Mouse (Mus musculus) spleen, adult 2 months (tissue): ENCODE results near the gene Hemk1. TPM values are rescaled to one million over a fixed set of nuclear protein-coding genes. Genes with fewer than 3 reads are reported as not detected.
A peak's percentile ranks its signal among the peaks of the same experiment; 100 is the strongest.

Experiments
- DNase-seq, 2 experiments: peaks; one replicate each; pipeline versions ENCODE4 v3.0.0 to v3.0.0-alpha.2; 2012 to 2021; ENCODE audit warnings: low spot score in 2 of 2, low read depth in 1 of 2
- H3K27ac ChIP-seq: fragments of 200-500 bp; 2 replicates; pipeline ENCODE4 v1.5.1; 2012; ENCODE audit warnings: low read length, inconsistent platforms; ENCODE audit not compliant: insufficient read depth
- H3K27me3 ChIP-seq: fragments of 200-500 bp; 2 replicates; pipeline ENCODE4 v1.6.1; 2012; ENCODE audit warnings: mild to moderate bottlenecking, moderate library complexity, low read length, inconsistent platforms; ENCODE audit not compliant: control insufficient read depth, insufficient read depth
- H3K36me3 ChIP-seq: fragments of 200-500 bp; 2 replicates; pipeline ENCODE4 v1.6.1; 2012; ENCODE audit warnings: mild to moderate bottlenecking, low read length, inconsistent platforms; ENCODE audit not compliant: control insufficient read depth, insufficient read depth
- H3K4me1 ChIP-seq: fragments of 200-500 bp; 2 replicates; pipeline ENCODE4 v1.6.1; 2011; ENCODE audit warnings: inconsistent platforms; ENCODE audit not compliant: control insufficient read depth, insufficient read depth, insufficient read length
- H3K4me3 ChIP-seq: fragments of 200-500 bp; 2 replicates; pipeline ENCODE4 v1.5.1; 2011; ENCODE audit warnings: mild to moderate bottlenecking, inconsistent platforms; ENCODE audit not compliant: insufficient read depth, insufficient read length; ENCODE audit errors: extremely low read depth
- CTCF ChIP-seq: fragments of 200-500 bp; IDR thresholded peaks from 2 replicates; pipeline ENCODE4 v1.5.1; 2011; ENCODE audit warnings: mild to moderate bottlenecking, inconsistent platforms; ENCODE audit not compliant: insufficient read depth, insufficient read length, insufficient replicate concordance; ENCODE audit errors: extremely low read depth
- POLR2A ChIP-seq: fragments of 200-500 bp; IDR thresholded peaks from 2 replicates; pipeline ENCODE4 v1.6.1; 2011; ENCODE audit warnings: low read depth, low read length, inconsistent platforms
- WGBS: fragments of 180-500 bp; shearing (Covaris S2); methylation state at CpG from one replicate; pipeline ENCODE4 v1.1.7; 2018; 5-methylcytosine and 5-hydroxymethylcytosine counted together
- polyA plus RNA-seq: library from polyadenylated mRNA; depleted of rRNA; stranded (reverse); fragments of >200 nt; gene quantifications from 2 replicates; pipeline ENCODE4 v1.2.3, GENCODE M21; 2012

The Hemk1 gene
- polyA plus RNA-seq, 1 experiment, result 12.2 TPM

GRCm38 (mm10) chr9:107357651-107358050 lies 19.5 kb upstream of the Hemk1 start:
- no peaks in the 10 kb centered on the region; the same call in 1 of the 2 replicates for H3K27me3 ChIP-seq

GRCm38 (mm10) chr9:107355870-107356765 lies 18.0 kb upstream of the Hemk1 start:
- no peak overlapping the region for H3K27ac ChIP-seq
- no peak overlapping the region for H3K4me3 ChIP-seq
- H3K27me3 ChIP-seq, result no peaks in the 10 kb centered on the region; the same call in 1 of the 2 replicates
- H3K4me1 ChIP-seq, result no peaks in the 10 kb centered on the region
- no peaks in the 10 kb centered on the region for H3K36me3 ChIP-seq
- peak in 1 of 2 experiments; percentile 64 for DNase-seq
- 42% methylated on average over 7 of the region's 7 CpGs for WGBS
- TF ChIP-seq POLR2A (no peak), CTCF (peak; percentile 68; the same call in 1 of the 2 replicates)

More at GRCm38 (mm10) chr9:107357651-107358050, 19.5 kb upstream of the Hemk1 start:
- TF ChIP-seq POLR2A, result no peak
- TF ChIP-seq CTCF, result peak; percentile 75; the same call in 1 of the 2 replicates
- peak in 1 of 2 experiments; percentile 61 for DNase-seq
- Histone ChIP-seq H3K4me1 (no peaks in the 10 kb centered on the region), H3K36me3 (no peaks in the 10 kb centered on the region), H3K27ac (no peak overlapping the region), H3K4me3 (no peak overlapping the region)
- 35% methylated on average over 5 of the region's 5 CpGs for WGBS

GRCm38 (mm10) chr9:107354826-107355225 lies 16.7 kb upstream of the Hemk1 start:
- H3K27me3 ChIP-seq, result no peaks in the 10 kb centered on the region
- H3K27ac ChIP-seq, result no peak overlapping the region
- H3K4me3 ChIP-seq, result no peak overlapping the region
- WGBS, result 52% methylated on average over 1 of the region's 1 CpGs
- no peak for DNase-seq
- TF ChIP-seq CTCF (no peak), POLR2A (no peak)
- H3K36me3 ChIP-seq, result no peaks in the 10 kb centered on the region
- no peaks in the 10 kb centered on the region for H3K4me1 ChIP-seq

- no peak for DNase-seq
- H3K4me1 ChIP-seq, result no peaks in the 10 kb centered on the region
- H3K4me3 ChIP-seq, result no peak overlapping the region
- WGBS, result 75% methylated on average over 7 of the region's 7 CpGs
- no peaks in the 10 kb centered on the region for H3K36me3 ChIP-seq
- H3K27me3 ChIP-seq, result no peaks in the 10 kb centered on the region
- no peak overlapping the region for H3K27ac ChIP-seq
- TF ChIP-seq CTCF (no peak), POLR2A (no peak)
These were observed 11.2 kb upstream of the Hemk1 start for GRCm38 (mm10) chr9:107349321-107349720.

GRCm38 (mm10) chr9:107347586-107348183 lies 9.5 kb upstream of the Hemk1 start:
- H3K4me1 ChIP-seq, result no peaks in the 10 kb centered on the region
- WGBS, result 73% methylated on average over 9 of the region's 9 CpGs

GRCm38 (mm10) chr9:107346081-107346480 lies 7.9 kb upstream of the Hemk1 start:
- TF ChIP-seq POLR2A, result no peak
- no peak for TF ChIP-seq CTCF
- 92% methylated on average over 8 of the region's 8 CpGs for WGBS
- DNase-seq, result no peak
- Histone ChIP-seq H3K27ac (no peak overlapping the region), H3K4me1 (no peaks in the 10 kb centered on the region), H3K27me3 (no peaks in the 10 kb centered on the region), H3K36me3 (no peaks in the 10 kb centered on the region), H3K4me3 (no peak overlapping the region)

More at GRCm38 (mm10) chr9:107347586-107348183, 9.5 kb upstream of the Hemk1 start:
- no peak overlapping the region for H3K27ac ChIP-seq
- DNase-seq, result no peak
- no peak for TF ChIP-seq CTCF
- no peak for TF ChIP-seq POLR2A
- H3K27me3 ChIP-seq, result no peaks in the 10 kb centered on the region
- H3K36me3 ChIP-seq, result no peaks in the 10 kb centered on the region
- no peak overlapping the region for H3K4me3 ChIP-seq
